Mouse (Mus musculus): ENCODE data around the gene Def8. TPM values are rescaled to one million over a fixed set of nuclear protein-coding genes. Genes with fewer than 3 reads are reported as not detected.

Def8 gene
- total RNA-seq, 1 experiment from 2014 or later, result 43.9 TPM

GRCm38 (mm10) chr8:123476911-123477736 lies 53.8 kb downstream of the Def8 start:
- ATAC-seq (replicated peaks; ENCODE audit: low read depth, poor library complexity, severe bottlenecking), result no peak

- ATAC-seq (replicated peaks; ENCODE audit: low read depth, poor library complexity, severe bottlenecking), result peak; percentile 80
Observed at GRCm38 (mm10) chr8:123477737-123478258, 54.5 kb downstream of the Def8 start, which contains the start of gene Afg3l1. TSS of gene Afg3l1 (plus strand) at chr8:123477903.

- peak; percentile 15; the same call in 1 of the 2 replicates for ATAC-seq (replicated peaks; ENCODE audit: low read depth, poor library complexity, severe bottlenecking)
Observed at GRCm38 (mm10) chr8:123478456-123479218, 55.3 kb downstream of the Def8 start.

GRCm38 (mm10) chr8:123482627-123483026 lies 59.3 kb downstream of the Def8 start:
- no peak for ATAC-seq (replicated peaks; ENCODE audit: low read depth, poor library complexity, severe bottlenecking)

GRCm38 (mm10) chr8:123491280-123492075 lies 68.2 kb downstream of the Def8 start:
- no peak for ATAC-seq (replicated peaks; ENCODE audit: low read depth, poor library complexity, severe bottlenecking)

- no peak for ATAC-seq (replicated peaks; ENCODE audit: low read depth, poor library complexity, severe bottlenecking)
Observed at GRCm38 (mm10) chr8:123492898-123493297, 69.6 kb downstream of the Def8 start.

- no peak for ATAC-seq (replicated peaks; ENCODE audit: low read depth, poor library complexity, severe bottlenecking)
Observed at GRCm38 (mm10) chr8:123497699-123498098, 74.4 kb downstream of the Def8 start.

GRCm38 (mm10) chr8:123498963-123499362 lies 75.6 kb downstream of the Def8 start:
- no peak for ATAC-seq (replicated peaks; ENCODE audit: low read depth, poor library complexity, severe bottlenecking)

- ATAC-seq (replicated peaks; ENCODE audit: low read depth, poor library complexity, severe bottlenecking), result no peak
Observed at GRCm38 (mm10) chr8:123499556-123499955, 76.2 kb downstream of the Def8 start.

- no peak for ATAC-seq (replicated peaks; ENCODE audit: low read depth, poor library complexity, severe bottlenecking)
Observed at GRCm38 (mm10) chr8:123502192-123502591, 78.9 kb downstream of the Def8 start.

- no peak for ATAC-seq (replicated peaks; ENCODE audit: low read depth, poor library complexity, severe bottlenecking)
Observed at GRCm38 (mm10) chr8:123503801-123504467, 80.6 kb downstream of the Def8 start.

GRCm38 (mm10) chr8:123504591-123505195 lies 81.4 kb downstream of the Def8 start:
- no peak for ATAC-seq (replicated peaks; ENCODE audit: low read depth, poor library complexity, severe bottlenecking)

- no peak for ATAC-seq (replicated peaks; ENCODE audit: low read depth, poor library complexity, severe bottlenecking)
Observed at GRCm38 (mm10) chr8:123505267-123505666, 81.9 kb downstream of the Def8 start.

- no peak for ATAC-seq (replicated peaks; ENCODE audit: low read depth, poor library complexity, severe bottlenecking)
Observed at GRCm38 (mm10) chr8:123505695-123506094, 82.4 kb downstream of the Def8 start.

- ATAC-seq (replicated peaks; ENCODE audit: low read depth, poor library complexity, severe bottlenecking), result no peak
Observed at GRCm38 (mm10) chr8:123507153-123507552, 83.8 kb downstream of the Def8 start.

GRCm38 (mm10) chr8:123510819-123511218 lies 87.5 kb downstream of the Def8 start:
- no peak for ATAC-seq (replicated peaks; ENCODE audit: low read depth, poor library complexity, severe bottlenecking)

Data from common myeloid progenitor, adult 5-6 weeks (primary cell).